Mouse (Mus musculus) forebrain, postnatal 0 days (tissue): ENCODE measurements around the gene Bbc3. TPM values are rescaled to one million over a fixed set of nuclear protein-coding genes. Genes with fewer than 3 reads are reported as not detected.

Source experiments
- ATAC-seq: fragments of 200-750 bp; cut with Nextera tagmentation; 2 replicates; pipeline ENCODE4 v1.8.0; 2017; ENCODE audit warnings: mild to moderate bottlenecking, moderate library complexity
- DNase-seq: peaks from one replicate; pipeline ENCODE4 v3.0.0-alpha.2; 2015
- H3K27ac ChIP-seq: fragments of 300-500 bp; sonication (generic); 2 replicates; pipeline ENCODE4 v1.5.1; 2014; ENCODE audit warnings: low read depth, mild to moderate bottlenecking, antibody characterized with exemption, low read length, moderate library complexity, mixed read lengths
- H3K27me3 ChIP-seq: fragments of 300-500 bp; sonication (generic); 2 replicates; pipeline ENCODE4 v1.6.1; 2014; ENCODE audit warnings: mild to moderate bottlenecking, low read length, mixed read lengths; ENCODE audit not compliant: insufficient read depth
- H3K36me3 ChIP-seq: fragments of 300-500 bp; sonication (generic); 2 replicates; pipeline ENCODE4 v1.6.1; 2014; ENCODE audit warnings: mild to moderate bottlenecking, moderate library complexity; ENCODE audit not compliant: insufficient read depth
- H3K4me1 ChIP-seq: fragments of 300-500 bp; sonication (generic); 2 replicates; pipeline ENCODE4 v1.6.1; 2014; ENCODE audit warnings: antibody characterized with exemption; ENCODE audit not compliant: insufficient read depth
- H3K4me2 ChIP-seq: fragments of 300-500 bp; sonication (generic); 2 replicates; pipeline ENCODE4 v1.6.1; 2014; ENCODE audit warnings: low read depth, mild to moderate bottlenecking, moderate library complexity
- H3K4me3 ChIP-seq: fragments of 300-500 bp; sonication (generic); 2 replicates; pipeline ENCODE4 v1.5.1; 2014; ENCODE audit warnings: low read depth, low read length, mixed read lengths
- H3K9ac ChIP-seq: fragments of 300-500 bp; sonication (generic); 2 replicates; pipeline ENCODE4 v1.6.1; 2014; ENCODE audit warnings: mild to moderate bottlenecking
- H3K9me3 ChIP-seq: fragments of 300-500 bp; sonication (generic); 2 replicates; pipeline ENCODE4 v1.6.1; 2016; ENCODE audit warnings: low read length
- CTCF ChIP-seq: sonication (generic); IDR thresholded peaks from 2 replicates; pipeline ENCODE4 v1.5.1; 2016; ENCODE audit warnings: antibody characterized with exemption, control low read depth, low read depth
- WGBS: fragments of 180-500 bp; shearing (Covaris S2); extraction: QIAGEN DNeasy Blood & Tissue Kit; methylation state at CpG from one replicate; pipeline ENCODE4 v1.1.7; 2014; 5-methylcytosine and 5-hydroxymethylcytosine counted together
- polyA plus RNA-seq: library from polyadenylated mRNA; unstranded; fragments of >200 nt; fragmentation: Nextera tagmentation; extraction: Ambion mirVana; gene quantifications from 2 replicates; pipeline ENCODE4 v1.2.1, GENCODE M21; 2015
- total RNA-seq: library from RNA; depleted of rRNA; stranded (reverse); fragments of >200 nt; gene quantifications from 2 replicates; pipeline ENCODE4 v1.2.3, GENCODE M21; 2014

Bbc3 gene
- total and polyA plus RNA-seq, 2 experiments from 2014 or later: 40.0 to 41.2 TPM

- H3K9me3 ChIP-seq: no peaks in the 10 kb centered on the region
- peak overlapping the region; percentile 90; the same call in 1 of the 2 replicates for H3K4me2 ChIP-seq
- H3K27ac ChIP-seq: no peak overlapping the region
- ATAC-seq: no peak
- no peak for DNase-seq
- peaks cover 11% of the 10 kb centered on the region for H3K36me3 ChIP-seq
- no peak for TF ChIP-seq CTCF
- WGBS: 61% methylated on average over 1 of the region's 1 CpGs
- H3K4me1 ChIP-seq: peaks cover 14% of the 10 kb centered on the region; the same call in 1 of the 2 replicates
- H3K27me3 ChIP-seq: no peaks in the 10 kb centered on the region
- H3K4me3 ChIP-seq: no peak overlapping the region
- no peak overlapping the region for H3K9ac ChIP-seq
These were observed 37.1 kb upstream of the Bbc3 start for GRCm38 (mm10) chr7:16271139-16271538.

DNA sequence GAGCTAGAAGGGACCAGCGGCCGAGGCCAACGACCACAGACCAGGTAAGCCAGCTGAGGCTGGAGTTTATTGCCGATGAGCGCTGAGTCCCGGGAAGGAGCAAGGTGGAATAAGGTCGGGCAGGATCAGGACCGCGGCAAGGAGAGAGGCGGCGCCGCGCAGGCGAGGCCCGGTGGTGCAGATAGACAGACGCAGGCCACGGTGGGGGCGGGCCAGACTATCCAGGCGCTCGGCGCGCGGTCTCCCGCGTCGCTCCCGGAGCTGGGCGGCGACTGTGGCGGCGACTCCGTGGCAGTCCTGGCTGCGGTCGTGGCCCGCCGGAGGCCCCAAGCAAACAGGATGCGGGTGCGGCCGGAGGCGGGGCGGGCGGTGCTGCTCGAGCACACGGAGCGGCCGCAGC lies 35.5 kb upstream of the Bbc3 start:
- Histone ChIP-seq H3K9me3 (no peaks in the 10 kb centered on the region), H3K27ac (peak overlapping the region; percentile 94), H3K4me3 (peak overlapping the region; percentile 63), H3K9ac (peak overlapping the region; percentile 76), H3K36me3 (peaks cover 22% of the 10 kb centered on the region), H3K4me2 (peak overlapping the region; percentile 90), H3K4me1 (peaks cover 14% of the 10 kb centered on the region; the same call in 1 of the 2 replicates), H3K27me3 (no peaks in the 10 kb centered on the region)
- 0% methylated on average over 36 of the region's 46 CpGs for WGBS
- peak; percentile 84 for ATAC-seq
- peak; percentile 59 for TF ChIP-seq CTCF
- peak; percentile 73 for DNase-seq

DNA sequence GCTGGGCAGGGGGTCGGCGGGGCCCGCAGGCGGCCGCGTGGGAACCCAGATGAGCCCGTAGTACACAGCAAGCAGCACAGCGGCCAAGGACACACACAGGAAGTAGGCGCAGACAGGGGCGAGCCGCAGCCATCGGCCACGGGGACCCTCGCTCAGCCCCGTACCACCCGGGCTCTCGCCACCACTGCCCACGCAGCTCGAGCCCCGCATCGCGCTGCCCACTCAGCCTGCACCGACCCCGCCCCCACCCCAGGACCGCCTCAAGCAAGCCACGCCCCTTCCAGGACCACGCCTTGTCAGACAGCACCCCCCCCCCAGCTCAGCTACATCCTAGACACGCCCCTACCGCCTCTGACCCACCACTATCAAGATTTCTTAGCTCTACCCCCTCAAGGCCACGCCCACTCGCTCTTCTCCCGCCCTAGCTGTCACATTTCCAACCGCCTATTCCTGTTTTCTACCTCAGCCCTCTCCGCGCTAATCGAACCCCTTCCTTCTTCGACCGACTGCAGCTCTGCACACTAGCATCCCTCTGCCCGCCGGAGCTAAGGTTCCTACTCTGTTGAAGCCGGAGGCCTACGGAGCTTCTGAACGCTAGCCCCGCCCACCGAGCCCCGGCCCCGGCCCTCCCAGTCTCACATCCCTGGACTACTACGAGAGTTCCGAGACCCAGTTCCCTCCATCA lies 35.0 kb upstream of the Bbc3 start, which contains the start of gene Inafm1:
Inafm1 (minus strand) TSS at position 537 of the 685 bp plus-strand sequence.
- peak within 1 kb of the TSS; percentile 94 for H3K27ac ChIP-seq
- TF ChIP-seq CTCF: no peak

GRCm38 (mm10) chr7:16273766-16274140 lies 34.4 kb upstream of the Bbc3 start:
- WGBS: 1% methylated on average over 18 of the region's 18 CpGs
- Histone ChIP-seq H3K4me2 (peak overlapping the region; percentile 90), H3K27me3 (no peaks in the 10 kb centered on the region), H3K4me3 (peak overlapping the region; percentile 63), H3K9me3 (no peaks in the 10 kb centered on the region), H3K9ac (peak overlapping the region; percentile 76), H3K4me1 (peaks cover 14% of the 10 kb centered on the region; the same call in 1 of the 2 replicates), H3K27ac (peak overlapping the region; percentile 94), H3K36me3 (peaks cover 33% of the 10 kb centered on the region)
- ATAC-seq (peak; percentile 62), DNase-seq (peak; percentile 78)
- TF ChIP-seq CTCF: no peak

More for the DNA sequence above, 35.0 kb upstream of the Bbc3 start, which contains the start of gene Inafm1:
- H3K9me3 ChIP-seq: no peaks in the 10 kb centered on the region
- peak within 1 kb of the TSS; percentile 63 for H3K4me3 ChIP-seq
- H3K36me3 ChIP-seq: peaks cover 28% of the 10 kb centered on the region
- 2% methylated on average over 43 of the region's 49 CpGs for WGBS
- DNase-seq (peak; percentile 94), ATAC-seq (peak; percentile 86)
- no peaks in the 10 kb centered on the region for H3K27me3 ChIP-seq
- H3K9ac ChIP-seq: peak within 1 kb of the TSS; percentile 76
- H3K4me2 ChIP-seq: peak within 1 kb of the TSS; percentile 90
- peaks cover 14% of the 10 kb centered on the region; the same call in 1 of the 2 replicates for H3K4me1 ChIP-seq

DNA sequence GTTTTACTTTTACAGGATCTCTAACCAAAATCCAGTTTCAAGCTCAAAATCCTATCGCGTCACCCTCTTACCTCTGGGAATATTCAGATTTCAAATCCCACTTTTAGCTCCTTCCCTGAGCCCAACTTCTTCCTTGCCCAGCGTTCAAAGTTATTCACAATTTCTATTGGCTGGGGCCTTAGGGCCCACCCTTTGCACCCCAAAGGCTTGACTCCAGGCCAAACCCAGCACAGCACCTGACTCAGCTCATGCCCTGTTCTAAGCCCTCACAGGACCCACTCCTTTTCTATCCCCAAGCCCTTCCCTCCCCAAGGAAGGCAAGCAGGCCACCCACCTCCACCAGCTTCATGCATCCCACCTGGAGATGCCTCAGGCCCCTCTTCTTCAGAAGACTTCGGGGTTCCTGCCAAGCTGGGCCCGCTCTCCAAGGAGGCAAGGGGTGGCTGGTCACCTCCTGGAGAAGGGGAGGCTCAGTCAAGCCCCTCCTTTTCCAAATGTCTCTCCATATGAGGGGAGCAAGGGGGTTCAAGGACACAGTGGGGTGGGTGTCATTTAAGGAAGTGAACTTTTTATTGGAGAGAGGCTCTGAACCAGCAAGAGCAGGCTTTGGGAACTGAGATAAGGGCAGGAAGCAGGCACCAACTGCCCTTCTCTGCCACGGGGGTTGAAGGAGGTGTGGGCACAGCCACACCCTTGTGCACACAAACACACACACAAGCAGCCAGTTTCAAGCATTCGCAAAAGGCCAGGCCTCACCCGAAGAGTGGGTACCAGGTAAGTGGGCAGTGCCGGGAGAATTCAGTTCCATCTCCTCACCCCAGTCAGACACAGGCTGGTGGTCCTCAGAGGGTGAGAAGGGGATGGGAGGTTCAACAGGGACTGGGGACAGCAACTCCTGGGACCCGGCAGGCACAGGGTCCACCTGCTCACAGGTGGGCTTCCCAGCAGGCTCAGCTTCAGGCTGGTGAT lies 33.0 kb upstream of the Bbc3 start:
- Histone ChIP-seq H3K4me2 (no peak overlapping the region), H3K9ac (no peak overlapping the region), H3K9me3 (no peaks in the 10 kb centered on the region), H3K4me1 (peaks cover 14% of the 10 kb centered on the region; the same call in 1 of the 2 replicates), H3K27me3 (no peaks in the 10 kb centered on the region), H3K36me3 (peaks cover 41% of the 10 kb centered on the region), H3K27ac (no peak overlapping the region), H3K4me3 (no peak overlapping the region)
- ATAC-seq: no peak
- WGBS: 88% methylated on average over 10 of the region's 10 CpGs
- DNase-seq: no peak
- TF ChIP-seq CTCF: no peak

GRCm38 (mm10) chr7:16280721-16281120 lies 27.5 kb upstream of the Bbc3 start:
- Histone ChIP-seq H3K27me3 (no peaks in the 10 kb centered on the region), H3K9me3 (no peaks in the 10 kb centered on the region), H3K36me3 (peaks cover 66% of the 10 kb centered on the region), H3K27ac (no peak overlapping the region), H3K4me2 (no peak overlapping the region), H3K4me1 (peaks cover 2% of the 10 kb centered on the region), H3K9ac (no peak overlapping the region), H3K4me3 (no peak overlapping the region)
- no peak for DNase-seq
- WGBS: 92% methylated on average over 11 of the region's 11 CpGs
- no peak for TF ChIP-seq CTCF
- ATAC-seq: no peak
